In genomic region chr4:32951035-32951940, GRCm38 (mm10) we compare ENCODE assay signal across 9 mouse cellular contexts. TPM values are rescaled to one million over a fixed set of nuclear protein-coding genes. Genes with fewer than 3 reads are reported as not detected.
DNase-seq lines count a peak whose midpoint lies in the region; ATAC-seq lines count a peak whose summit lies in the region.
"Had no signal": no experiment of that assay in that cellular context is flagged by ENCODE, and none has a peak within 500 bp of the region (broad histone marks: within the 10 kb centered on the region; RNA-seq: fewer than 3 reads in every experiment).

No protein-coding gene starts in this region.

- H3K36me3 ChIP-seq in lung, embryonic 16.5 days (ENCODE audit: control insufficient read depth, insufficient read depth, low read length) = no peaks in the 10 kb centered on the region
- H3K36me3 ChIP-seq in hindbrain, embryonic 10.5 days = no peaks in the 10 kb centered on the region
- H3K36me3 ChIP-seq in midbrain, embryonic 13.5 days = no peaks in the 10 kb centered on the region

- intact Hi-C loops in left cerebral cortex, postnatal 10 days (cut with DNase I) = loop anchor here (2.0 to 10.0 kb wide), 4 partner anchors 66 to 186 kb away; partner anchors contain the start of gene Lyrm2
- intact Hi-C loops in gastrocnemius, postnatal 14 days (cut with DNase I; ENCODE audit: low total_unique reads) = loop anchor here (10.0 kb wide), 2 partner anchors 164 to 176 kb away; no protein-coding TSS in a partner anchor

- H3K4me3 ChIP-seq in lung, embryonic 16.5 days (ENCODE audit: low read length) = peak overlapping the region; percentile 75
- peak overlapping the region; percentile 79 for H3K4me3 ChIP-seq in hindbrain, embryonic 10.5 days
- peak overlapping the region; percentile 74 for H3K4me3 ChIP-seq in midbrain, embryonic 13.5 days (replicated peaks)

- no peaks in the 10 kb centered on the region for H3K9me3 ChIP-seq in lung, embryonic 16.5 days (ENCODE audit: control insufficient read depth, low read length)
- H3K9me3 ChIP-seq in hindbrain, embryonic 10.5 days = no peaks in the 10 kb centered on the region
- H3K9me3 ChIP-seq in midbrain, embryonic 13.5 days = no peaks in the 10 kb centered on the region

- peak overlapping the region; percentile 70 for H3K9ac ChIP-seq in lung, embryonic 16.5 days (ENCODE audit: low read length)
- H3K9ac ChIP-seq in midbrain, embryonic 13.5 days (replicated peaks) = peak overlapping the region; percentile 76

- DNase-seq in lung, postnatal 4 days = no peak
- peak; percentile 14 for DNase-seq in cerebellum, adult 9-10 months
- DNase-seq in hindbrain, embryonic 10.5 days (ENCODE audit: low spot score) = peak; percentile 30
- no peak for DNase-seq in right cerebral cortex, postnatal 36 days (ENCODE audit: low spot score in 2 of 2)
- no peak for DNase-seq in left cerebral cortex, postnatal 10 days (ENCODE audit: extremely low spot score in 1 of 2, low spot score in 2 of 2)
- no peak for DNase-seq in gastrocnemius, postnatal 14 days

- ATAC-seq in lung, embryonic 16.5 days (ENCODE audit: low read depth) = peak; percentile 39
- no peak; the same call in 1 of the 2 replicates for ATAC-seq in midbrain, embryonic 13.5 days

- H3K4me2 ChIP-seq in lung, embryonic 16.5 days (ENCODE audit: low read depth, low read length) = peak overlapping the region; percentile 95
- H3K4me2 ChIP-seq in midbrain, embryonic 13.5 days (replicated peaks) = peak overlapping the region; percentile 92

- WGBS in lung, embryonic 16.5 days = 3% methylated on average over 29 of the region's 34 CpGs
- 6% methylated on average over 34 of the region's 34 CpGs for WGBS in hindbrain, embryonic 10.5 days
- WGBS in midbrain, embryonic 13.5 days = 6% methylated on average over 34 of the region's 34 CpGs

- H3K4me1 ChIP-seq in lung, embryonic 16.5 days (replicated peaks; ENCODE audit: control insufficient read depth, insufficient read depth, low read length) = peaks cover 9% of the 10 kb centered on the region
- H3K4me1 ChIP-seq in hindbrain, embryonic 10.5 days (replicated peaks) = peaks cover 49% of the 10 kb centered on the region
- H3K4me1 ChIP-seq in midbrain, embryonic 13.5 days (replicated peaks) = peaks cover 41% of the 10 kb centered on the region

- no peak overlapping the region for H3K27ac ChIP-seq in lung, embryonic 16.5 days (ENCODE audit: low read length)
- peak overlapping the region; percentile 89 for H3K27ac ChIP-seq in hindbrain, embryonic 10.5 days
- H3K27ac ChIP-seq in midbrain, embryonic 13.5 days = no peak overlapping the region
- H3K27ac ChIP-seq: macrophage had no signal

- H3K27me3 ChIP-seq in lung, embryonic 16.5 days (ENCODE audit: control insufficient read depth, insufficient read depth, low read depth, low read length) = peaks cover 11% of the 10 kb centered on the region
- H3K27me3 ChIP-seq in hindbrain, embryonic 10.5 days (ENCODE audit: insufficient read depth, poor library complexity, severe bottlenecking) = peaks cover 21% of the 10 kb centered on the region
- peaks cover 11% of the 10 kb centered on the region; the same call in 1 of the 2 replicates for H3K27me3 ChIP-seq in midbrain, embryonic 13.5 days

RNA-seq across cellular contexts. Expression of gene Ankrd6, which starts 0.6 kb away (rescaled TPM):
- 2.6 and 3.6 TPM in 2 replicates for polyA plus RNA-seq in lung, embryonic 16.5 days (2015; fragmentation: Nextera tagmentation; extraction: Ambion mirVana)
- polyA plus RNA-seq in hindbrain, embryonic 10.5 days (2016; fragmentation: Nextera tagmentation; extraction: Ambion mirVana) = 24.0 and 27.1 TPM in 2 replicates
- 30.4 and 32.2 TPM in 2 replicates for polyA plus RNA-seq in midbrain, embryonic 13.5 days (2015; fragmentation: Nextera tagmentation; extraction: Ambion mirVana)
- 10 to 100 TPM; 23.1 to 25.3 TPM for total RNA-seq in left cerebral cortex, postnatal 10 days (2021)
- total RNA-seq in gastrocnemius, postnatal 14 days (2021) = 1 to 10 TPM; 2.3 TPM

RNA-seq across cellular contexts. Expression of gene Rragd, which starts 31.5 kb away (rescaled TPM):
- polyA plus RNA-seq in lung, embryonic 16.5 days (2015; fragmentation: Nextera tagmentation; extraction: Ambion mirVana) = 2.6 and 2.9 TPM in 2 replicates
- 24.8 and 28.0 TPM in 2 replicates for polyA plus RNA-seq in hindbrain, embryonic 10.5 days (2016; fragmentation: Nextera tagmentation; extraction: Ambion mirVana)
- 32.2 and 32.3 TPM in 2 replicates for polyA plus RNA-seq in midbrain, embryonic 13.5 days (2015; fragmentation: Nextera tagmentation; extraction: Ambion mirVana)
- 10 to 100 TPM; 67.1 to 80.1 TPM for total RNA-seq in left cerebral cortex, postnatal 10 days (2021)
- 10 to 100 TPM; 84.1 to 84.5 TPM for total RNA-seq in gastrocnemius, postnatal 14 days (2021)

Comparison
In these comparisons a context has a peak if more than half of its experiments do, and no peak if none do; other contexts are left out.
1. DNase-seq: peak in cerebellum, adult 9-10 months (single experiment) and hindbrain, embryonic 10.5 days (single experiment); none in lung, postnatal 4 days (0 of 2), right cerebral cortex, postnatal 36 days (0 of 2), left cerebral cortex, postnatal 10 days (0 of 2) and gastrocnemius, postnatal 14 days (single experiment).
2. Peak in every context shown above with its lines, with median percentiles within 50 percentile points of each other: H3K4me3 ChIP-seq.